Mouse (Mus musculus): ENCODE measurements around the gene Ubiad1.

The Ubiad1 gene

GRCm38 (mm10) chr4:148399437-148400094 lies 45.0 kb downstream of the Ubiad1 start:
- no peak for DNase-seq

GRCm38 (mm10) chr4:148397531-148398287 lies 46.9 kb downstream of the Ubiad1 start:
- DNase-seq = no peak

- DNase-seq = no peak
These were observed 47.5 kb downstream of the Ubiad1 start for GRCm38 (mm10) chr4:148397113-148397512.

GRCm38 (mm10) chr4:148395875-148396274 lies 48.7 kb downstream of the Ubiad1 start:
- DNase-seq = no peak

GRCm38 (mm10) chr4:148395198-148395597 lies 49.4 kb downstream of the Ubiad1 start:
- no peak for DNase-seq

- no peak for DNase-seq
These were observed 52.8 kb downstream of the Ubiad1 start for GRCm38 (mm10) chr4:148391714-148392310.

GRCm38 (mm10) chr4:148389635-148390034 lies 54.9 kb downstream of the Ubiad1 start:
- no peak for DNase-seq

- no peak for DNase-seq
These were observed 55.5 kb downstream of the Ubiad1 start for GRCm38 (mm10) chr4:148389047-148389446.

GRCm38 (mm10) chr4:148385269-148385668 lies 59.3 kb downstream of the Ubiad1 start:
- DNase-seq = no peak
